Mouse (Mus musculus) cerebellum, adult 2 months (tissue): ENCODE data around the gene Snap91. TPM values are rescaled to one million over a fixed set of nuclear protein-coding genes. Genes with fewer than 3 reads are reported as not detected.

Source experiments
- DNase-seq, 2 experiments: peaks; one replicate each; pipeline ENCODE4 v3.0.0; 2021
- H3K27ac ChIP-seq: fragments of 200-500 bp; 2 replicates; pipeline ENCODE4 v1.5.1; 2012; ENCODE audit warnings: low read length, control low read depth, inconsistent platforms; ENCODE audit not compliant: insufficient read depth
- H3K27me3 ChIP-seq: fragments of 200-500 bp; 2 replicates; pipeline ENCODE4 v1.6.1; 2012; ENCODE audit warnings: inconsistent platforms, mild to moderate bottlenecking, low read length, moderate library complexity; ENCODE audit not compliant: control insufficient read depth, insufficient read depth
- H3K4me1 ChIP-seq: fragments of 200-500 bp; 2 replicates; pipeline ENCODE4 v1.6.1; 2011; ENCODE audit warnings: low read length; ENCODE audit not compliant: control insufficient read depth, insufficient read depth
- H3K4me3 ChIP-seq: fragments of 200-500 bp; replicated peaks from 2 replicates; pipeline ENCODE3; 2011; ENCODE audit warnings: mild to moderate bottlenecking, low read depth, low read length, control low read depth; ENCODE audit not compliant: insufficient read depth
- CTCF ChIP-seq: fragments of 200-500 bp; IDR thresholded peaks from 2 replicates; pipeline ENCODE4 v1.5.1; 2011; ENCODE audit warnings: low read depth, mild to moderate bottlenecking, control low read depth, low read length, moderate library complexity, borderline replicate concordance; ENCODE audit not compliant: insufficient read depth
- POLR2A ChIP-seq: fragments of 200-500 bp; IDR thresholded peaks from 2 replicates; pipeline ENCODE4 v1.6.1; 2011; ENCODE audit warnings: low read length, control low read depth, borderline replicate concordance; ENCODE audit not compliant: insufficient read depth
- WGBS: fragments of 180-500 bp; shearing (Covaris S2); methylation state at CpG from one replicate; pipeline ENCODE4 v1.1.7; 2018; 5-methylcytosine and 5-hydroxymethylcytosine counted together
- polyA plus RNA-seq: library from polyadenylated mRNA; depleted of rRNA; stranded (reverse); fragments of >200 nt; gene quantifications from 2 replicates; pipeline ENCODE4 v1.2.3, GENCODE M21; 2012

Gene Snap91
- polyA plus RNA-seq, 1 experiment = 234 TPM

GRCm38 (mm10) chr9:86764002-86764401, 116.5 kb downstream of the Snap91 start:
- Histone ChIP-seq H3K4me3 (no peak overlapping the region), H3K4me1 (no peaks in the 10 kb centered on the region), H3K27ac (no peak overlapping the region), H3K27me3 (no peaks in the 10 kb centered on the region)
- DNase-seq = no peak
- 64% methylated on average over 2 of the region's 2 CpGs for WGBS
- no peak for TF ChIP-seq POLR2A
- TF ChIP-seq CTCF = no peak

DNA sequence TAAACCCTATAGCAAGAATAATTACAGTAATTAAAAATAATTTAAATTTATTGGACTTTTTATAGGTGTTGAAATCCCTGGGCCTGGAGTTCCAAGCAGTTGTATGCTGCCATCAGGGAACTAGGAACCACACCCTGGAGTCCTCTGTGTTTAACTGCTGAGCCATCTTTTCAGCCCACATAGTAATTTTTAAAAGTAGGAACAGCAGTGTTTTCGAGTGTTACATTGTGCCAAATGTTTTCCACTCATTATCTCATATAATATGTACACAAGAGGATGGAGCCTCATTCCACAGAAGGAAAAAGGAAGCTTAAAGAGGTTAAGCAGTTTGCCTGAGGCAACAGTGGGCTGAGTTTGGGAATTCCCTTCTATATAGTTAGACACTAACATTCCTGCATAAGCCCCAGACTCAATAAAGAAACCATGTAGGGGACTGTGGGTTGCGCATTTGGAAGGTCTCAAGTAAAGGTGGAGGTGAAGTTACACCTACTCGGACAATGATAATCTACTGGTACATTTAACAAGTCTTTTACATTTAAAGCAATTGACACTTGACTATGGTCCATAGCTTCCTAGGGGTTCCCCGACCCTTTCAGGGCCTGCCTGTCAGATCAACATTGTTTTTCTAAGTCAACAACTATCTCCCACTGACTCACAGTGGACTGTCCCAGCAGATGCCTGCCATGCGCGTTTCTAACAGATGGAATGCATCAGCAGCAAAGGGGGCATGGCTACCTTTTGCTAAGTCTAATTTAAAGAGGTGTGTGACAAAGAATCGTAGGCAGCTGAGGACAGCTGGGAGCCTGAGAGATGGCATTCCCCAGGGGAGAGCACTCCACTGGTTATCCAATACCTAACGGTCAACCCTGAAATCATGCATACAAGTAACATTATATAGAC, 117.7 kb downstream of the Snap91 start:
- 50% methylated on average over 8 of the region's 8 CpGs for WGBS

GRCm38 (mm10) chr9:86745926-86746581, 134.4 kb downstream of the Snap91 start:
- no peaks in the 10 kb centered on the region for H3K27me3 ChIP-seq
- DNase-seq = peak; percentile 63 to 72
- H3K27ac ChIP-seq = no peak overlapping the region
- 18% methylated on average over 13 of the region's 13 CpGs for WGBS
- H3K4me3 ChIP-seq = peak overlapping the region; percentile 35
- peaks cover 7% of the 10 kb centered on the region for H3K4me1 ChIP-seq
- TF ChIP-seq CTCF (peak; percentile 90), POLR2A (no peak)

More for the DNA sequence above, 117.7 kb downstream of the Snap91 start:
- Histone ChIP-seq H3K4me1 (no peaks in the 10 kb centered on the region), H3K27ac (no peak overlapping the region), H3K4me3 (no peak overlapping the region), H3K27me3 (no peaks in the 10 kb centered on the region)
- TF ChIP-seq POLR2A (no peak), CTCF (no peak)
- DNase-seq = no peak

DNA sequence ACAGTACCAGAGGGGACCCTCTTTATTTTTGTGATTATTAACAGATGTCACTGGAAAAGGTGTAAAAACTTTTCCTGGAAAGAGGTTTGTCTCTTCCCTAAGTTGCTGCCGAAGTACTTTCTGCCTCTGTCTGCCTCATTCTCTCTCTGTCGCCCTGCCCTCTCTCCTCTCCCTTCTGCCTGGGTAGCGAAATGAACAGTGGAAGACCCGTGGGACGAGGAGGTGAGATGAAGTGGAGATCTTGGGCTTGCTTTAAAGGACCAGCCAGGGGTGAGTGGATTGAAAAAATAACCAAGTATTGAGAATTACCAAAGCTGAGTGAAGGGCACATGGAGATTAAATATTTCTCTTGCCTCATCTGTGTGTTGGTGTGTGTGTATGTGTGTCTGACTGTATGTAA, 136.4 kb downstream of the Snap91 start:
- no peak for DNase-seq
- TF ChIP-seq CTCF (no peak), POLR2A (no peak)
- WGBS = 54% methylated on average over 5 of the region's 5 CpGs
- H3K27ac ChIP-seq = no peak overlapping the region
- no peaks in the 10 kb centered on the region for H3K27me3 ChIP-seq
- peaks cover 7% of the 10 kb centered on the region for H3K4me1 ChIP-seq
- no peak overlapping the region for H3K4me3 ChIP-seq

DNA sequence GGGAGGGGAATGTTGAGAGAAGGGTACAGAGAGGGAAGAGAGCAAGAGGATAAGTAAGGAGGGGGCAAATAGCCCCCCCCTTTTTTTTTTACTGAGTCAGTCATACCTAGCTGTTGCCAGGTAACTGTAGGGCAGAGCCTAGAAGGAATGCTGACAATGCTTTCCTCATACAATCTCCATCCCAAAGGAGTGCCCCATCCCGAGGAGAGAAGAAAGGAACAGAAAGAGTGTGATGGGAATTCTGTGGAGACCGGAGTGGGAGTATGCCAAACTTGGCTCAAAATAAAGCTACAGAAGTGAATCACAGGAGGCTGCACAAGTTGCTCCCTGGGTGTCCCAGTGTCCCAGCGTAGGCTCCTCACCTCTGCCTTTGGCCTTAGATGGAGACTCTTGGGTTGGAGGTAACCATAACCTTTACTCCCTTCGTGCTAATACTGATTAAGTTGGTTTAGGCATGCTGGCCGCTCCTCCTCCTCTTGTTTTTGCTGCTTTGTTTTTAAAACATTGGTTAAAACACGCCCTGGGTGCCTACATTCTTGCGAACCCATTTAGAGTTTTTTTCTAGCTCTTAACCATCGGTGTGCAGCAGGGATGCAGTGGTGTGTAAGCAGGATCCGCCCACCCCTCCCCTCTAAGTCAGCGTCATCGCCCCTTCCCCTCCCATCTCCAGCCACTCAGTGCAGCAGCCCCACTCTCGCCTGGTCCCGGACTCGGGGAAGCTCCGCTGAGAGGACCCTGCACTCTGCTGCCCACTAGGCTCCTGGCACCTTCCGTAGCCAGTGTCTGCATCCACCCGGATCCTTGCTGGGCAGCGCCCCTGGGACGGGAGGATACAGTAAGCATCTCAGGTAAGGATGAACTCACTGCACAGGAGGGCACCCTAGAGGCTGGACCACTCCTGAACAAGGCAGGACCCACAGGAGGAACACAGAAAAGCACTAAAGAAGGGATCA, 137.2 kb downstream of the Snap91 start, which contains the start of gene Prss35:
Gene Prss35 (plus strand): TSS at position 691 of the 953 bp plus-strand sequence.
- TF ChIP-seq POLR2A (no peak), CTCF (no peak)
- DNase-seq = no peak
- Histone ChIP-seq H3K4me3 (no peak within 1 kb of the TSS), H3K27ac (no peak within 1 kb of the TSS), H3K4me1 (peaks cover 7% of the 10 kb centered on the region), H3K27me3 (no peaks in the 10 kb centered on the region)
- 2% methylated on average over 19 of the region's 19 CpGs for WGBS

GRCm38 (mm10) chr9:86739971-86740370, 140.5 kb downstream of the Snap91 start:
- 36% methylated on average over 3 of the region's 3 CpGs for WGBS
- no peak for DNase-seq
- Histone ChIP-seq H3K27me3 (no peaks in the 10 kb centered on the region), H3K27ac (no peak overlapping the region), H3K4me3 (no peak overlapping the region), H3K4me1 (peaks cover 3% of the 10 kb centered on the region; the same call in 1 of the 2 replicates)
- TF ChIP-seq POLR2A (no peak), CTCF (no peak)

DNA sequence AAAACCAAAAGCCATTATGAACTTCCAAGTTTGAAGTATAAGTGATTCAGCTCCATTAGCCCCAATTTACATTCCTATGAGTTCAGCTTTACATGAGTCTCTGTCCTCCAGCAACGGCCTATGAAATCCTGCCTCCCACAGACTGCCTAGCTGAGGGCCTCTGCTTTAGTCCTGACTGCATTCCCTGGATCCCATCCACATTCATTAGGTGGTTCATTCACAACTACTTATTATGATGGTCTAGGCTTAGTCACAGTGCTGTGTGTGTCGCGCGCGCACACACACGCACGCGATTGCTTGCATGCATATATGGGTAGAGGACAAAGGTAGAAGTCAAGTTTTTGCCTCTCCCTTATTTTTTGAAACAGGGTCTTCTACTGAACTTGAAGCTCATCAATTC, 141.7 kb downstream of the Snap91 start:
- 94% methylated on average over 8 of the region's 8 CpGs for WGBS
- TF ChIP-seq POLR2A (no peak), CTCF (no peak)

More for the DNA sequence above, 141.7 kb downstream of the Snap91 start:
- H3K27me3 ChIP-seq = no peaks in the 10 kb centered on the region
- DNase-seq = no peak
- no peak overlapping the region for H3K27ac ChIP-seq
- no peak overlapping the region for H3K4me3 ChIP-seq
- H3K4me1 ChIP-seq = peaks cover 3% of the 10 kb centered on the region; the same call in 1 of the 2 replicates
